Mouse (Mus musculus): ENCODE results near the gene D17Wsu92e.

- no peak for TF ChIP-seq CTCF (IDR thresholded peaks at IDR 0.05; ENCODE audit: extremely low read depth, insufficient read length, insufficient replicate concordance, low read depth, low read length)
- no peak for TF ChIP-seq POLR2A (IDR thresholded peaks at IDR 0.05; ENCODE audit: low read depth, low read length)
Observed at GRCm38 (mm10) chr17:27760169-27760568, 60.3 kb downstream of the D17Wsu92e start.

Measured in small intestine, adult 2 months (tissue).